Mouse (Mus musculus) ES-E14 (cell line): ENCODE measurements around the gene Arl6ip5. TPM values are rescaled to one million over a fixed set of nuclear protein-coding genes. Genes with fewer than 3 reads are reported as not detected.
A peak's percentile ranks its signal among the peaks of the same experiment; 100 is the strongest.

Experiments used
- DNase-seq: peaks from one replicate; pipeline ENCODE4 v3.0.0-alpha.2; 2013; ENCODE audit warnings: low read depth, low spot score
- H3K27ac ChIP-seq: 2 replicates; pipeline ENCODE4 v1.5.1; 2012; ENCODE audit warnings: low read depth, mild to moderate bottlenecking, low read length, moderate library complexity, mixed read lengths; ENCODE audit not compliant: poor library complexity, insufficient read depth, severe bottlenecking
- H3K36me3 ChIP-seq: 2 replicates; pipeline ENCODE4 v1.6.1; 2012; ENCODE audit warnings: mild to moderate bottlenecking, low read length, moderate library complexity, mixed read lengths; ENCODE audit not compliant: control insufficient read depth, poor library complexity, insufficient read depth, severe bottlenecking
- H3K4me1 ChIP-seq, 2 experiments: fragments of 150-350 bp in 1 of 2; sonication (generic) in 1 of 2; 2 replicates each; pipeline ENCODE4 v1.6.1; 2012; ENCODE audit warnings: low read length in 2 of 2, mild to moderate bottlenecking in 1 of 2, mixed read lengths in 1 of 2; ENCODE audit not compliant: control insufficient read depth in 2 of 2, insufficient read depth in 2 of 2, poor library complexity in 1 of 2
- H3K4me3 ChIP-seq, 2 experiments: fragments of 150-350 bp in 1 of 2; sonication (generic) in 1 of 2; 2 replicates each; pipeline ENCODE4 v1.5.1; 2012; ENCODE audit warnings: low read length in 2 of 2, low read depth in 1 of 2, mild to moderate bottlenecking in 1 of 2, mixed read lengths in 1 of 2; ENCODE audit not compliant: insufficient read depth in 1 of 2, poor library complexity in 1 of 2, severe bottlenecking in 1 of 2
- H3K9ac ChIP-seq: 2 replicates; pipeline ENCODE4 v1.6.1; 2012; ENCODE audit warnings: low read depth, mild to moderate bottlenecking, low read length, mixed read lengths; ENCODE audit not compliant: poor library complexity, insufficient read depth, severe bottlenecking
- H3K9me3 ChIP-seq: fragments of 150-350 bp; sonication (generic); 2 replicates; pipeline ENCODE4 v1.6.1; 2012; ENCODE audit warnings: low read depth, mild to moderate bottlenecking, low read length; ENCODE audit not compliant: control insufficient read depth, insufficient read depth
- CHD2 ChIP-seq: IDR thresholded peaks from 2 replicates; pipeline ENCODE4 v1.6.1; 2014; ENCODE audit warnings: mild to moderate bottlenecking, low read depth, low read length, inconsistent platforms
- HCFC1 ChIP-seq: IDR thresholded peaks from 2 replicates; pipeline ENCODE4 v1.6.1; 2012; ENCODE audit warnings: low read length, inconsistent platforms, borderline replicate concordance; ENCODE audit not compliant: insufficient read depth
- MAFK ChIP-seq: IDR thresholded peaks from 2 replicates; pipeline ENCODE4 v1.6.1; 2014; ENCODE audit warnings: mild to moderate bottlenecking, low read depth, low read length, inconsistent platforms; ENCODE audit not compliant: insufficient read depth
- ZC3H11A ChIP-seq: IDR thresholded peaks from 2 replicates; pipeline ENCODE4 v1.6.1; 2012; ENCODE audit warnings: low read depth, mild to moderate bottlenecking, inconsistent platforms, low read length, borderline replicate concordance
- ZNF384 ChIP-seq: IDR thresholded peaks from 2 replicates; pipeline ENCODE4 v1.6.1; 2012; ENCODE audit warnings: low read depth, low read length, inconsistent platforms
- in situ Hi-C, 2 experiments: fragments of 600-800 bp; cut with MboI; formaldehyde crosslinking; loops; one replicate each; pipeline ENCODE4 v1.15.1; 2025; ENCODE audit warnings: low sequenced_read_pairs in 2 of 2, inconsistent platforms in 1 of 2; ENCODE audit not compliant: unreplicated experiment in 2 of 2
- total RNA-seq: library from RNA; depleted of rRNA; stranded (reverse); fragments of 300-350 nt; gene quantifications from 2 replicates; pipeline ENCODE4 v1.2.3, GENCODE M21; 2012

The Arl6ip5 gene
- total RNA-seq, 1 experiment = 46.5 TPM

GRCm38 (mm10) chr6:97207085-97207484 lies 3.4 kb upstream of the Arl6ip5 start:
- TF ChIP-seq ZC3H11A (no peak), CHD2 (no peak), ZNF384 (no peak), MAFK (no peak), HCFC1 (no peak)

GRCm38 (mm10) chr6:97208406-97208805 lies 2.1 kb upstream of the Arl6ip5 start:
- Histone ChIP-seq H3K36me3 (no peaks in the 10 kb centered on the region), H3K9ac (no peak overlapping the region), H3K4me3 (no peak overlapping the region), H3K4me1 (peaks cover 3% of the 10 kb centered on the region in 2 experiments; a peak in 2 of 4 replicates), H3K9me3 (no peaks in the 10 kb centered on the region), H3K27ac (peak overlapping the region; percentile 69; the same call in 1 of the 2 replicates)
- in situ Hi-C loops = no loop called here
- no peak for TF ChIP-seq ZNF384
- no peak for TF ChIP-seq HCFC1
- no peak for TF ChIP-seq CHD2
- TF ChIP-seq MAFK = no peak
- TF ChIP-seq ZC3H11A = no peak
- DNase-seq = no peak

More at GRCm38 (mm10) chr6:97207085-97207484, 3.4 kb upstream of the Arl6ip5 start:
- no peak overlapping the region for H3K4me3 ChIP-seq
- H3K27ac ChIP-seq = no peak overlapping the region
- H3K4me1 ChIP-seq = peaks cover 3% of the 10 kb centered on the region in 2 experiments; a peak in 2 of 4 replicates
- in situ Hi-C loops = no loop called here
- H3K9ac ChIP-seq = no peak overlapping the region
- H3K36me3 ChIP-seq = no peaks in the 10 kb centered on the region
- H3K9me3 ChIP-seq = no peaks in the 10 kb centered on the region
- no peak for DNase-seq

GRCm38 (mm10) chr6:97209201-97209600 lies 1.3 kb upstream of the Arl6ip5 start:
- TF ChIP-seq MAFK (no peak), HCFC1 (no peak), CHD2 (no peak), ZNF384 (no peak)

GRCm38 (mm10) chr6:97209751-97210150 lies 738 bp upstream of the Arl6ip5 start:
- TF ChIP-seq ZC3H11A = no peak
- no peak for TF ChIP-seq ZNF384
- TF ChIP-seq HCFC1 = no peak
- no peak for TF ChIP-seq MAFK
- TF ChIP-seq CHD2 = no peak
- Histone ChIP-seq H3K4me3 (no peak overlapping the region), H3K27ac (no peak overlapping the region), H3K4me1 (peaks cover 1 to 3% of the 10 kb centered on the region in 2 experiments; a peak in 2 of 4 replicates), H3K9me3 (no peaks in the 10 kb centered on the region), H3K36me3 (no peaks in the 10 kb centered on the region), H3K9ac (no peak overlapping the region)
- no peak for DNase-seq
- in situ Hi-C loops = no loop called here

More at GRCm38 (mm10) chr6:97209201-97209600, 1.3 kb upstream of the Arl6ip5 start:
- no peak for DNase-seq
- in situ Hi-C loops = no loop called here
- Histone ChIP-seq H3K4me1 (peaks cover 1 to 3% of the 10 kb centered on the region in 2 experiments; a peak in 2 of 4 replicates), H3K9me3 (no peaks in the 10 kb centered on the region), H3K4me3 (no peak overlapping the region), H3K9ac (no peak overlapping the region; the same call in 1 of the 2 replicates), H3K36me3 (no peaks in the 10 kb centered on the region), H3K27ac (no peak overlapping the region; the same call in 1 of the 2 replicates)
